ENCODE assay signal across 8 mouse cellular contexts in genomic region chr8:119384478-119384877, GRCm38 (mm10). TPM values are rescaled to one million over a fixed set of nuclear protein-coding genes. Genes with fewer than 3 reads are reported as not detected.
DNase-seq lines count a peak whose midpoint lies in the region; ATAC-seq and TF ChIP-seq lines count a peak whose summit lies in the region.

No protein-coding gene starts in this region.

- no peak for ATAC-seq in heart, embryonic 12.5 days (ENCODE audit: insufficient number of reproducible peaks, low FRiP score)
- ATAC-seq in lung, postnatal 0 days, result no peak

- H3K4me3 ChIP-seq in heart, embryonic 12.5 days, result no peak overlapping the region
- no peak overlapping the region for H3K4me3 ChIP-seq in lung, postnatal 0 days (ENCODE audit: low read depth, low read length)

- no peaks in the 10 kb centered on the region for H3K27me3 ChIP-seq in heart, embryonic 12.5 days (replicated peaks)
- H3K27me3 ChIP-seq in lung, postnatal 0 days (replicated peaks; ENCODE audit: insufficient read depth, low read length), result no peaks in the 10 kb centered on the region

- TF ChIP-seq EP300 in lung, postnatal 0 days (IDR thresholded peaks at IDR 0.05), result no peak

- no peaks in the 10 kb centered on the region for H3K4me1 ChIP-seq in heart, embryonic 12.5 days (replicated peaks)
- no peaks in the 10 kb centered on the region for H3K4me1 ChIP-seq in lung, postnatal 0 days (ENCODE audit: insufficient read depth, low read depth, low read length)

- no peaks in the 10 kb centered on the region for H3K36me3 ChIP-seq in heart, embryonic 12.5 days
- no peaks in the 10 kb centered on the region for H3K36me3 ChIP-seq in lung, postnatal 0 days (ENCODE audit: insufficient read depth, low read length)

- no peaks in the 10 kb centered on the region for H3K9me3 ChIP-seq in heart, embryonic 12.5 days (replicated peaks)
- H3K9me3 ChIP-seq in lung, postnatal 0 days (ENCODE audit: low read length), result no peaks in the 10 kb centered on the region

- DNase-seq in heart, adult 8-10 months (ENCODE audit: low spot score), result peak; percentile 64
- peak; percentile 29 for DNase-seq in Muller cell, postnatal 12 days (ENCODE audit: inconsistent ontology term)
- peak; percentile 87 to 90 for DNase-seq in cerebellum, postnatal 14 days
- DNase-seq in gastrocnemius, adult 8-10 months (ENCODE audit: low spot score in 2 of 2), result peak; percentile 28 to 34
- DNase-seq in layer of hippocampus, adult 11-12 months (ENCODE audit: low spot score), result peak; percentile 84
- DNase-seq in lung, postnatal 0 days (ENCODE audit: low spot score), result peak; percentile 59
- DNase-seq in skeletal muscle tissue, adult 2 months (ENCODE audit: low read depth, low spot score), result peak; percentile 44

- 21% methylated on average over 10 of the region's 10 CpGs for WGBS in heart, embryonic 12.5 days
- WGBS in lung, postnatal 0 days, result 22% methylated on average over 10 of the region's 10 CpGs

- no peak overlapping the region for H3K27ac ChIP-seq in heart, embryonic 12.5 days (ENCODE audit: poor library complexity, severe bottlenecking)
- no peak overlapping the region for H3K27ac ChIP-seq in lung, postnatal 0 days (ENCODE audit: low read length)

- no peak overlapping the region for H3K9ac ChIP-seq in heart, embryonic 12.5 days
- no peak overlapping the region for H3K9ac ChIP-seq in lung, postnatal 0 days (replicated peaks; ENCODE audit: low read depth)

- no peak overlapping the region for H3K4me2 ChIP-seq in heart, embryonic 12.5 days
- H3K4me2 ChIP-seq in lung, postnatal 0 days (replicated peaks; ENCODE audit: low read depth, low read length), result no peak overlapping the region

- peak; percentile 73 for TF ChIP-seq CTCF in lung, postnatal 0 days (IDR thresholded peaks at IDR 0.05)

RNA-seq across cellular contexts. Expression of gene Mlycd, which starts 10.2 kb away (rescaled TPM):
- 100 to 1,000 TPM; 102 to 129 (median 123) TPM for total RNA-seq in heart, adult 8-10 months (2022)
- 19.3 and 20.1 TPM in 2 replicates for polyA plus RNA-seq in heart, embryonic 12.5 days (2016; fragmentation: Nextera tagmentation; extraction: Ambion mirVana)
- 100 to 1,000 TPM in 1 of 4 experiments, 10 to 100 TPM in 3; 83.6 to 123 (median 95.6) TPM for total RNA-seq in gastrocnemius, adult 8-10 months (2022)
- polyA plus RNA-seq in lung, postnatal 0 days (2015; fragmentation: Nextera tagmentation; extraction: Ambion mirVana), result 18.3 and 19.1 TPM in 2 replicates

RNA-seq across cellular contexts. Expression of gene Hsbp1, which starts 40.2 kb away (rescaled TPM):
- total RNA-seq in heart, adult 8-10 months (2022), result 100 to 1,000 TPM; 154 to 167 (median 157) TPM
- polyA plus RNA-seq in heart, embryonic 12.5 days (2016; fragmentation: Nextera tagmentation; extraction: Ambion mirVana), result 268 and 275 TPM in 2 replicates
- 100 to 1,000 TPM; 133 to 148 (median 143) TPM for total RNA-seq in gastrocnemius, adult 8-10 months (2022)
- 313 and 315 TPM in 2 replicates for polyA plus RNA-seq in lung, postnatal 0 days (2015; fragmentation: Nextera tagmentation; extraction: Ambion mirVana)

RNA-seq across cellular contexts. Expression of gene Osgin1, which starts 49.4 kb away (rescaled TPM):
- 1 to 10 TPM; 3.4 to 7.6 (median 5.8) TPM for total RNA-seq in heart, adult 8-10 months (2022)
- polyA plus RNA-seq in heart, embryonic 12.5 days (2016; fragmentation: Nextera tagmentation; extraction: Ambion mirVana), result 0.27 and 0.54 TPM in 2 replicates
- 10 to 100 TPM in 2 of 4 experiments, 1 to 10 TPM in 2; 5.9 to 19.9 (median 10.1) TPM for total RNA-seq in gastrocnemius, adult 8-10 months (2022)
- 9.7 and 14.0 TPM in 2 replicates for polyA plus RNA-seq in lung, postnatal 0 days (2015; fragmentation: Nextera tagmentation; extraction: Ambion mirVana)

Comparison
In these comparisons a context has a peak if more than half of its experiments do, and no peak if none do; other contexts are left out.
1. DNase-seq: peak in every context shown above with its lines; median percentile 88 in cerebellum, postnatal 14 days; 84 in layer of hippocampus, adult 11-12 months; 64 in heart, adult 8-10 months; 59 in lung, postnatal 0 days; 44 in skeletal muscle tissue, adult 2 months; 31 in gastrocnemius, adult 8-10 months; 29 in Muller cell, postnatal 12 days.